In genomic region chr10:80100982-80101381, GRCm38 (mm10) we compare ENCODE assay signal across 8 mouse cellular contexts. TPM values are rescaled to one million over a fixed set of nuclear protein-coding genes. Genes with fewer than 3 reads are reported as not detected.
A peak's percentile ranks its signal among the peaks of the same experiment; 100 is the strongest.
DNase-seq lines count a peak whose midpoint lies in the region; ATAC-seq lines count a peak whose summit lies in the region.

No protein-coding gene starts in this region.

- peak overlapping the region; percentile 97 for H3K4me3 ChIP-seq in megakaryocyte, embryonic 14.5 days (replicated peaks)
- peak overlapping the region; percentile 90 for H3K4me3 ChIP-seq in embryonic facial prominence, embryonic 15.5 days (replicated peaks)

- ATAC-seq in megakaryocyte, adult 5-6 weeks (ENCODE audit: poor library complexity, severe bottlenecking), result no peak
- no peak for ATAC-seq in embryonic facial prominence, embryonic 15.5 days (ENCODE audit: insufficient number of reproducible peaks, low FRiP score, low TSS enrichment, low read depth)

- WGBS in embryonic facial prominence, embryonic 15.5 days, result 45% methylated on average over 11 of the region's 11 CpGs

- H3K9me3 ChIP-seq in megakaryocyte, embryonic 14.5 days, result no peaks in the 10 kb centered on the region
- no peaks in the 10 kb centered on the region for H3K9me3 ChIP-seq in embryonic facial prominence, embryonic 15.5 days (replicated peaks)

- peak overlapping the region; percentile 73 for H3K4me2 ChIP-seq in embryonic facial prominence, embryonic 15.5 days (replicated peaks)

- peaks cover 94% of the 10 kb centered on the region for H3K4me1 ChIP-seq in megakaryocyte, embryonic 14.5 days
- H3K4me1 ChIP-seq in embryonic facial prominence, embryonic 15.5 days, result peaks cover 62% of the 10 kb centered on the region

- H3K36me3 ChIP-seq in megakaryocyte, embryonic 14.5 days (replicated peaks; ENCODE audit: low read length), result peaks cover 43% of the 10 kb centered on the region
- 0 out of 2 replicates have a peak, but pooled peaks cover 3% of the 10 kb centered on the region for H3K36me3 ChIP-seq in embryonic facial prominence, embryonic 15.5 days

- peak overlapping the region; percentile 33; the same call in 1 of the 2 replicates for H3K9ac ChIP-seq in embryonic facial prominence, embryonic 15.5 days

- no peaks in the 10 kb centered on the region for H3K27me3 ChIP-seq in megakaryocyte, embryonic 14.5 days (replicated peaks)
- no peaks in the 10 kb centered on the region for H3K27me3 ChIP-seq in embryonic facial prominence, embryonic 15.5 days

- H3K27ac ChIP-seq in embryonic facial prominence, embryonic 15.5 days (replicated peaks), result peak overlapping the region; percentile 30; the same call in 1 of the 2 replicates

- peak; percentile 49 for DNase-seq in kidney, adult 9 months
- DNase-seq in lung, postnatal 10 days, result peak; percentile 62
- no peak for DNase-seq in embryo, embryonic 10 days (ENCODE audit: low spot score)
- DNase-seq in cerebellum, adult 18-20 months, result no peak
- DNase-seq in cerebellum, adult 11-12 months, result no peak

RNA-seq across cellular contexts. Expression of gene Sbno2, which starts 4.4 kb away (rescaled TPM):
- 151 and 347 TPM in 2 replicates for polyA plus RNA-seq in megakaryocyte, embryonic 14.5 days (2012; ENCODE audit: insufficient read depth, low replicate concordance)
- 32.4 and 33.0 TPM in 2 replicates for total RNA-seq in megakaryocyte, adult 5-6 weeks (2015)
- 41.9 and 46.7 TPM in 2 replicates for total RNA-seq in megakaryocyte, adult 5-6 weeks (2017)
- 19.4 and 19.8 TPM in 2 replicates for polyA plus RNA-seq in embryonic facial prominence, embryonic 15.5 days (2015; fragmentation: Nextera tagmentation; extraction: Ambion mirVana)

RNA-seq across cellular contexts. Expression of gene Stk11, which starts 14.6 kb away (rescaled TPM):
- polyA plus RNA-seq in megakaryocyte, embryonic 14.5 days (2012; ENCODE audit: insufficient read depth, low replicate concordance), result 153 and 200 TPM in 2 replicates
- total RNA-seq in megakaryocyte, adult 5-6 weeks (2015), result 58.0 and 60.7 TPM in 2 replicates
- total RNA-seq in megakaryocyte, adult 5-6 weeks (2017), result 142 and 146 TPM in 2 replicates
- 21.3 and 27.3 TPM in 2 replicates for polyA plus RNA-seq in embryonic facial prominence, embryonic 15.5 days (2015; fragmentation: Nextera tagmentation; extraction: Ambion mirVana)

RNA-seq across cellular contexts. Expression of gene Atp5d, which starts 37.5 kb away (rescaled TPM):
- 1,192 and 1,533 TPM in 2 replicates for polyA plus RNA-seq in megakaryocyte, embryonic 14.5 days (2012; ENCODE audit: insufficient read depth, low replicate concordance)
- total RNA-seq in megakaryocyte, adult 5-6 weeks (2015), result 161 and 162 TPM in 2 replicates
- 31.0 and 34.7 TPM in 2 replicates for total RNA-seq in megakaryocyte, adult 5-6 weeks (2017)
- 516 and 519 TPM in 2 replicates for polyA plus RNA-seq in embryonic facial prominence, embryonic 15.5 days (2015; fragmentation: Nextera tagmentation; extraction: Ambion mirVana)

RNA-seq across cellular contexts. Expression of gene Cbarp, which starts 39.7 kb away (rescaled TPM):
- polyA plus RNA-seq in megakaryocyte, embryonic 14.5 days (2012; ENCODE audit: insufficient read depth, low replicate concordance), result 4.8 and 11.7 TPM in 2 replicates
- 1.6 and 2.2 TPM in 2 replicates for total RNA-seq in megakaryocyte, adult 5-6 weeks (2015)
- total RNA-seq in megakaryocyte, adult 5-6 weeks (2017), result 1.4 TPM in 1 of 2 replicates, not detected in the other
- polyA plus RNA-seq in embryonic facial prominence, embryonic 15.5 days (2015; fragmentation: Nextera tagmentation; extraction: Ambion mirVana), result 9.3 and 10.9 TPM in 2 replicates

RNA-seq across cellular contexts. Expression of gene Midn, which starts 47.1 kb away (rescaled TPM):
- 171 and 203 TPM in 2 replicates for polyA plus RNA-seq in megakaryocyte, embryonic 14.5 days (2012; ENCODE audit: insufficient read depth, low replicate concordance)
- total RNA-seq in megakaryocyte, adult 5-6 weeks (2015), result 29.5 and 29.6 TPM in 2 replicates
- 22.4 and 36.1 TPM in 2 replicates for total RNA-seq in megakaryocyte, adult 5-6 weeks (2017)
- 18.3 and 20.4 TPM in 2 replicates for polyA plus RNA-seq in embryonic facial prominence, embryonic 15.5 days (2015; fragmentation: Nextera tagmentation; extraction: Ambion mirVana)

Comparison
In these comparisons a context has a peak if more than half of its experiments do, and no peak if none do; other contexts are left out.
1. DNase-seq: peak in kidney, adult 9 months (single experiment) and lung, postnatal 10 days (single experiment); none in embryo, embryonic 10 days (single experiment), cerebellum, adult 18-20 months (0 of 2) and cerebellum, adult 11-12 months (single experiment).